Mouse (Mus musculus) testis, postnatal 10 days (tissue): Measurements from ENCODE around the gene Lmo2.
A peak's percentile ranks its signal among the peaks of the same experiment; 100 is the strongest.
"Not testable (repeated sequence)": the region's sequence is repeated elsewhere in the genome, so short reads cannot be mapped to it uniquely, and the experiment has no call there.

Experiments
- DNase-seq: peaks from one replicate; pipeline ENCODE4 v3.0.0; 2021; ENCODE audit warnings: low spot score

Gene Lmo2

DNA sequence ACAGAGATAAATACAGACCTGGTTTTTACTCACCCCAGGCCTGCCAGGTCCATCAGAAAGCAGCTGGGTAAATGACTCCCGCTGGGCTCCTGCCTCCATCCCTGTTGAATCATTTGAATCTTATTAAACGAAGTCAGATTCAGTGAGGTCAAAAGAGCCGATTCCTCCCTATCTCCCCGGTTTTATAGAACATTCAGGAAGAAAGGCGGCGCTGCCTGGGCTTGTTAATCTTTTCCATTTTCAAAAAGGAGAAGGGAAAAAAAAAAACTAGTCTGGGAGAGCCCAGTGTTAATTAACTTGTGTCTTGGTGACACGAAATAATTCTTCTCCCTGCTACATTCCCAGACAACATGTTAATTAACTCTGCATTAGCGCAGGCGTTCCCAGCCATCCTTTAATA is 19.9 kb downstream of the Lmo2 start:
- DNase-seq: no peak

DNA sequence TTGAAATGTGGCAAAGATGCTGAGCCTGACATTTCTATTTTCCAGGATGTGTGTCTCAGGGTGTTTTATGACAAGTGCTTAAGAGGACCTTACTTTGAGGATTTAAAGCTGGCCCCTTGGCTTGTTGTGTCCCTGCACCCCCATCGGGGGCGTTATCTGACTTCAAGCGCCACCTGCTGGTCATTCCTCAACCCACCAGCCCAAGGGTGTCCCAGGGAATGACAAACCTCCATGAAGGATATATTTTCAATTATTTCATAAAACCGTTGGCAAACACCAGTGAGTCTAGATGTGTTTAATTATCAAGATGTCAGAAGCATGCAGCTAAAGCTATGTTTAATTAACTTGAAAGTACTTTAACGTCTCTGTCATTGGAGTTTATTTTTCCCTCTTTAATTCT is 24.5 kb downstream of the Lmo2 start:
- peak; percentile 90 for DNase-seq

DNA sequence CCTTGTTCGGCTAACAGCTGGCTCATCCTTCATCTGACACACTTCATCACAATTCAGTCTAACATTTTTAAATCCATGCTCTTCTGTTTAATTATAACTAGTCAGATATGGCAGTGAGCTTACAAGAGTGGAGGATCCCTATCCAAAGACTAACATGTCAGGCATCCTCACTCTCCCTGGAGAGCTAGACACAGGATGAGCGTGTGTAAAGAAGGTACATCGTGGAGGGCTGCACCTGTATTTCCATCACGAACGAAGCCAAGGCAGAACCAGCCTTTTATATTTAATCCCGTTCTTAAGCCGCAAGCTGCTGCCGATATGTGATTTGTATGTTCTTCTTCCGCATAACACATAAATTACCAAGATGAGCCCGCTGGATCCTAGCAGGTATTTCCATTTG is 25.4 kb downstream of the Lmo2 start:
- DNase-seq: no peak

DNA sequence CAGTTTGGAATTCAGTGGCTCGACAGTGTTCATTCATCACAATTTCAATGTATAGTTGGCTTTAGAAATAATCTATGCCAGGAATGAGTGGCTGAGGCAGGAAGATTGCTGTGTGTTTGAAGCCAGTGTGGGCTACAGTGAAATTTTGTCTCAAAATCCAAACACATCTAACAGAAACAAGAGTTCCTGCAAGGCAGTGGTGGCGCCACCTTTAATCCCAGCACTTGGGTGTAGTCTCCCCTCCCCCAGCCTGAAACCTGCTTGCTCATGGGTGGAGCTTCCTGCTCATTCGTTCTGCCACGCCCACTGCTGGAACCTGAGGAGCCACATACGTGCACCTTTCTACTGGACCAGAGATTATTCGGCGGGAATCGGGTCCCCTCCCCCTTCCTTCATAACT is 29.8 kb downstream of the Lmo2 start:
- DNase-seq: not testable (repeated sequence)

GRCm38 (mm10) chr2:103989724-103990123 is 31.9 kb downstream of the Lmo2 start:
- no peak for DNase-seq

DNA sequence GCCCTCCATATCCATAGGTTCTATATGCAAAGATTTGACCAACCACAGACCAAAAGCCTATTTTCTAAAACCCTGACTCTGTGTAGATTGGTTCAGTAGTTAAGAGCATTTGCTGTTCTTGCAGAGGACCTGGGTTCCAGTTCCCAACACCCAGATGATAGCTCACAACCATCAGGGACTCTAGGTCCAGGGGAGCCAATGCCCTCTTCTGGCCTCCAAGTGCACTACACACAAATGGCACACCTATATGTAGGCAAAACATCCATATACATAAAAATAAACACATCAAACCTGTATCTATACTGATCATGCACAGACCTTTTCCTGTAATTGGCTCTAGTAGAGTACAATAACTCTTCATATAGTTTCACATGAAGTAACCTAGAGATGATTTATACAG is 33.5 kb downstream of the Lmo2 start:
- no peak for DNase-seq

- DNase-seq: no peak
Measured at GRCm38 (mm10) chr2:103992162-103992561, 34.4 kb downstream of the Lmo2 start.

DNA sequence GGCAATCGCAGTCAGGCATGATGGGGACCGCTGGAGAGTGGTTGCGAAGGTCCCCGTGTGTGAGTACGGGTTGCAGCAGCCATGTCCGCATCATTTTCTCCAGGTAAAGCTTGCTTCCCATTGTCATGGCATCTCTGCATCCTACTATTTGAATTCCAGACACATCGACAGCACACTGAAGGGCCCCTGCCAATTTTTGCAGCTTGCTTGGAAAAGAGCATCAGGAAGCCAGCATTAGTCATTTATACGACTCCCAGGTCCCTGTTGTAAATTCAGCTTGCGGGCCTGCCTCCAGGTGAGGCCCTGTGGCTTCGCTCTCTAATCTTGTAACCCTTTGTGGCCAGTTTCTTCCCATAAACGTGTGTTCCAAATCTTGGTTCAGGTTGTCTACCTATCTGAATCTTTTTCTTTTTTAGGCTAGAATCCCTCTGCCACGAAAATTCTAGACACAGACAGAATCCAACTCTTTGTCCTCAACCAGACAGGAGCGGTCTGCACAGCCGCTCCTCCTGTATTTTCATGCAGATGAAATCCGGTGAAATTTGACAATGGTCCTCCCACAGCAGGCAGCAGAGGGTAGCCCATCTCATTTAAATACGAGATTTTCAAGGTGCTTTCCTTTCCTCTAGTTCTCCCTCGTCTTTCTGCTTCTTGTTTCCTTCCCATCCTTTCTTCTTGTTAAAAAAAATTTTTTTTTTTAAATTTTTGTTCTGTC is 35.0 kb downstream of the Lmo2 start:
- no peak for DNase-seq

DNA sequence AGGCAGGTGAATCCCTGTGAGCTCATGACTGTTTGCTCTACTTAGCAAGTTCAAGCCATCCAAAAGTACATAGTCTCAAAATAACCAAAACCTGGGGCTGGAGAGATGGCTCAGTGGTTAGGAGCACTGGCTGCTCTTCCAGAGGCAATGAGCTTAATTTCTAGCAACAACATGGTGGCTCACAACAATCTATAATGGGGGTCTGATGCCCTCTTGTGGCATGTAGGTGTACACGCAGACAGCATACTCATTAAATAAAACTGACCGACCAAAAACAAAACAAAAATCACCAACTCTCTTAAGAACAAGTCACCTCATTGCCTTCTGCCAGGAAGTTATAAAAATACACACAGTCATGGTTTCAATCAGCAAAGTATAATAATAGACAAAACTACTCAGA is 43.3 kb downstream of the Lmo2 start:
- no peak for DNase-seq

GRCm38 (mm10) chr2:104001861-104002260 is 44.1 kb downstream of the Lmo2 start:
- DNase-seq: no peak

- peak; percentile 73 for DNase-seq
Measured at GRCm38 (mm10) chr2:104002711-104003413, 45.1 kb downstream of the Lmo2 start.

GRCm38 (mm10) chr2:104007793-104008519 is 50.2 kb downstream of the Lmo2 start:
- no peak for DNase-seq

DNA sequence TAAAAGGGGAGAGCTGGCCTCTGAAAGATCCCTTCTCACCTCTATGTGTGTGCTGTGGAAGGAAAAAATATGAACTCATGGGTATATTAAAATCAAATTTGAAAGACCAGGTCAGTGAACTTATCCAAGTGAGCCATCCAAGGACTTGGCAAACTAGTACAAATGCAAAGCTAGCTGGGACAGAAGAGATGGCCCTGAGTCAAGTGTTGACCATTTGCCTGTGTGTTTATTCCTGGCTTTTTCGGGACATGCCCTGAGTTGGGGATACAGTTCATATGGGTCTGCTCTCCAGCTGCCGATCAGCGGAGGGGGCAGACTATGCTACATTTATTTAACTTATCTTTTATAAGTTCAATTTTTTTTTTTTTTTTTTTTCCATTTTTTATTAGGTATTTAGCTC is 51.1 kb downstream of the Lmo2 start:
- not testable (repeated sequence) for DNase-seq

GRCm38 (mm10) chr2:104023096-104023495 is 65.3 kb downstream of the Lmo2 start:
- no peak for DNase-seq

DNA sequence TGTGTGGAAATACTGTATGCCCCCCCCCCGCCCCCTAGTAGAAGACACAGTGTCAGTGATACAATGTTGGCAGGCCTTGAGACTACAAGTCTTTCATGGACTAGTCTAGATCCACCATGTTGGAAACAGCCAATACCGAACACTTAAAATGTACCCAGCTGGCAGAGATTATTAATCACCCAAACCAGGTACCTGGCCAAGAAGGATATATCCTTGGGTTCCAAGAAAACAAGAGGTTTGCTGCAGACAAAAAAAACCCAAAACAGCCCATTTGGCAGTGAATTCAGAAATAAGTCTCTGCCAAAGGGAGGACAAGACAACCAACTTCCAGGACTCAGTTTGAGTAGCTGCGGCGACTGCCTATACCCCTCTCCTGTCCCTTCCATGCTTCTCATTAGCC is 66.9 kb downstream of the Lmo2 start:
- no peak for DNase-seq

DNA sequence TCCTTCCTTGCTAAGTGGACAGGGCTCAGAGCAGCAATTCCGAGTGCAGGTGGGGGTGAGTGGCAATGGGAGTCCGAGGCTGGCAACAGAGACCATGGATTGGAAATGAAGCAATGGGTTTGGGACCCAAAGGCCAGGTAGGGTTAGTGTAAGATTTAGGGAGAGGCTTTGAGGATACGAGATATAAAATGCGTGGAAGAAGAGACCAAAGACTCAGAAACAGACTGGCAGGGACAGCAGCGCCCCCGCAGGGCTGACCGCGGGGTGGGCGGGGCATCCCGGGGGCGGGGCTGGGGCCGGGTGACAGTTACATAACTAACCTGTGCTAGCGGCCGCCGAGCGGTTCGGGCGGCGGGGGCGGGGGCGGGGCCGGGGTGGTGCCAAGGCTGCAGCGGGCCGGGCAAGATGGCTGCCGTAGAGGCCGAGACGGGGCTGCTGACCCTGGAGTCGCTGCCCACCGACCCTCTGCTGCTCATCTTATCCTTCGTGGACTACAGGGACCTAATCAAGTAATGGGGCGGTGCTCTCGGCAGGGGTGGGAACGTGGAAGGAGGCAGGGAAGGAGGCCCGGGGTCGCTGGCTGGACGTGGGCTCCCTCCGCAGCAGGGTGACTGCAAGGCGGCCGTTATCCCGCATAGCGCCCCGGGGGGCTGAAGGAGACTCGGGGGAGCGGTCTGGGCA is 69.8 kb downstream of the Lmo2 start, which contains the start of gene Fbxo3:
Fbxo3 (plus strand) TSS at position 264 of the 681 bp plus-strand sequence.
- peak; percentile 88 for DNase-seq

DNA sequence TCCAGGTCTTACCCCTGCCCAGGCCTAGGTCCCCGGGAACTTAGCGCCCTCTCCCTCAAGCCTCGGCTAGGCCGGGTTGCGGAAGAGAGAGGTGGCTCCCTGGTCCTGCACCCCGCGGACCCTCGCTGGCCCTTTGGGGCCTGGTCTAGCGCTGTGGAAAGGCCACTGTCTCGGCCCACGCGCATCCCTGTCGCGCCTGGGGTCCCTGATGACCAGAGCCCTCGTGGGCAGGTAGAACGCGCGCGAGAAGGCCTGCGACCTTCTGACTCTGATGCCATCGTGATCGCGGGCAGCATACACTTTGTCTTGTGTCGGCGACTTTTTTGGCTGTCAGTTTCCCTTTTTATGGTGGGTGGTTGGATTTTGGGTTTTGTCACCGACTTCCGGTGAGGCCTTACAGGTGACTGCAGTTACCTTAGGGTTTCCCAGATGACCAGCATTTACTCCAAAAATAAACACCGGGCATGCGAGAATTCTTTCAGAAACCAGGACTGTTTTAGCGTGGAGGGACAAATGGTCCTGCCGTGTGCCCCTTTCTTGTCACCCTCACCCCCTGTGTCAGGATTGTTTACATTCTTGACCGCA is 70.4 kb downstream of the Lmo2 start, which contains the start of gene 4931422A03Rik:
4931422A03Rik (minus strand) TSS at position 223 of the 585 bp plus-strand sequence.
- no peak for DNase-seq

DNA sequence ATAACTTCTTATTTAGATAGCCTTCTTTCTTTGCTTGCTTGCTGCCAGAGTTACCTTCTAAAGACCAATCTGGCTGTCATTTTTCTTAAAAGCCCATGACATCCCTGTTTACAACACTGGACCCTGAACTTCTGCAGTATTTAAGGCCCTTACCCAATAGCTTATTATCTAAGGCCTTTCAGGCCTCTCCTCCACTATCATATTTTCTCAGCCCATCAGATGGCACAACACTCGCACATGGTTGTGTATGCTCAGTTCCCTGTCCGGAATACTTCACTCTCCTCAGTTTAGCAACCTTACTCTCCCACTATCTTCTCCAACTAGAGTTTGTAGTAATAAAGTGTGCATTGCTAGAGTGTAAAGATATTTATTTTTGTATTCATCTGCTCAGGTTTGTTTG is 71.3 kb downstream of the Lmo2 start:
- DNase-seq: no peak

- DNase-seq: no peak
Measured at GRCm38 (mm10) chr2:104030381-104030780, 72.6 kb downstream of the Lmo2 start.
